Mouse (Mus musculus): ENCODE results near the gene Gm21789. TPM values are rescaled to one million over a fixed set of nuclear protein-coding genes. Genes with fewer than 3 reads are reported as not detected.
"Not testable (repeated sequence)": the region's sequence is repeated elsewhere in the genome, so short reads cannot be mapped to it uniquely, and the experiment has no call there.

Gene Gm21789
- total RNA-seq (2015), result not detected in 2 replicates
- total RNA-seq (2017), result not detected in 2 replicates

DNA sequence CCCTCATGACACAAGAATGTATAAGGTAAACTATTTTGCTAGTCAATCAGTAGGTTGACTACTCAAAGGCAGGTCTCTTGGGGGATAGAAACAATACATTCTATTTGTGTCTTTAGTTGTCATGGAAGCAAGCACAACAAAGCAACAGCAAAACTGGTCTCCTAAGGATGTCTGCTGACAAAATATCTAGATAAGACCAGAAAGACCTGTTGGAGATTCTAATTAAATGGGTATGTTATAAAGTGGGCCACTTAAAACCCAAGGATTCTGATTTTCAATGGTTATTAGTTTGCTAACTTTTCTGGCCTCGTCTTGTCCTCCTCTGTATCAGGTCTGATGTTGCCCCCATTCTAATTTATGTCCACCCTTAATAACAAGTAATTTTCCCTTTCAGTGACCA, at the start of gene Gm21789:
Gene Gm21789, plus strand, starts transcription at position 301 of the 400 bp plus-strand sequence.
- not testable (repeated sequence) for ATAC-seq (replicated peaks; ENCODE audit: poor library complexity)

GRCm38 (mm10) chrX:32894325-32894724, 47.2 kb upstream of the Gm21789 start, which contains the start of gene Btbd35f30:
Btbd35f30 (plus strand) TSS chrX:32894625.
- ATAC-seq (replicated peaks; ENCODE audit: poor library complexity), result not testable (repeated sequence)

DNA sequence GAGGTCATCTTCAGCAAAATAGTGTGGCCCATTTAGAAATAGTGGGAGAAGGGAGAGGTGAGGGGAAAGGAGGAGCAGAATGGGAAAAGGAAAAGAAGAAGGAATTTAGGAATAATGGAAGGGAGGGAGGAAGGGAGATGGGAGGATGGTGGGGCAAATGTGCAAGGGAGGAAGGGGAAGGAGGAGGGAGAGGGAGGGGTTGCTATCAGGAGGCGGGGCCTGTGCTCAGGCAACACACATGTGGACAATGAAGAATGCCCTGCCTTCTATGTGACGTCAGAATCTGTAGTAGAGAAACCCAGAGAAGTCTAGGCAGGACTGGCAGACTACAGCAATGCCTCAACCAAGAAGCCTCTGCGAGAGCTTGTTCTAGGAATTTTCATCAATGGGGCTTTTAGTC, 32.0 kb downstream of the Gm21789 start, which contains the start of gene Btbd35f5:
Gene Btbd35f5, plus strand, starts transcription at position 301 of the 400 bp plus-strand sequence.
- ATAC-seq (replicated peaks; ENCODE audit: poor library complexity), result not testable (repeated sequence)

Other genes starting within 250 kb of the Gm21789 start
- not detected in 2 replicates for gene Btbd35f21, start 215.7 kb upstream of the Gm21789 start, total RNA-seq (2015)
- gene Btbd35f21, start 215.7 kb upstream of the Gm21789 start, total RNA-seq (2017), result not detected in 2 replicates
- gene Btbd35f30, start 47.1 kb upstream of the Gm21789 start, total RNA-seq (2015), result not detected in 2 replicates
- gene Btbd35f30, start 47.1 kb upstream of the Gm21789 start, total RNA-seq (2017), result not detected in 2 replicates
- not detected in 2 replicates for gene Btbd35f5, start 32.1 kb downstream of the Gm21789 start, total RNA-seq (2015)
- not detected in 2 replicates for gene Btbd35f5, start 32.1 kb downstream of the Gm21789 start, total RNA-seq (2017)